Mouse (Mus musculus) T-helper 2 cell (primary cell): ENCODE measurements around the gene Cd8a.

ENCODE experiments used
- in situ Hi-C: fragments of 300-600 bp; cut with MboI, MseI; formaldehyde crosslinking; loops from one replicate; pipeline ENCODE4 v1.15.1; 2025; ENCODE audit warnings: high pct_unique_total_duplicates

Cd8a gene

DNA sequence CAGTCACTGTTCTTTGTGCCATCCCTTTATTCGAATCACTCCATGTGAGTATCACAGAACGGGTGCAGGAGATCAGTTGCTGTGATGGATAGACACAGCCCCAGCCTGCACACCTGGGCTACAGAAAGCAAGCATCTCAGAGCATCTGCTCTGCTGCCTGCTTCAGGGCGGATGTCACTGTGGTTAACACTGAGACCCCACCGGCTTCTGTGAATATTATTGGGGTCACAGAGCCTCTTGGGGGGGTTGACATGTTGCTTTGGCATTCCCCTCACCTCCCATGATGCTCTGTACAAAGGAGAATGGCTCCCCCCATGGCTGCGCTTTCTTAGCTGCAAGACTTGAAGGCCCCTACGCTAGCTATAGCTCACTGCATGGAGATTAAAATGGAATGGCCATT is 3.8 kb upstream of the Cd8a start:
- in situ Hi-C loops: no loop called here

DNA sequence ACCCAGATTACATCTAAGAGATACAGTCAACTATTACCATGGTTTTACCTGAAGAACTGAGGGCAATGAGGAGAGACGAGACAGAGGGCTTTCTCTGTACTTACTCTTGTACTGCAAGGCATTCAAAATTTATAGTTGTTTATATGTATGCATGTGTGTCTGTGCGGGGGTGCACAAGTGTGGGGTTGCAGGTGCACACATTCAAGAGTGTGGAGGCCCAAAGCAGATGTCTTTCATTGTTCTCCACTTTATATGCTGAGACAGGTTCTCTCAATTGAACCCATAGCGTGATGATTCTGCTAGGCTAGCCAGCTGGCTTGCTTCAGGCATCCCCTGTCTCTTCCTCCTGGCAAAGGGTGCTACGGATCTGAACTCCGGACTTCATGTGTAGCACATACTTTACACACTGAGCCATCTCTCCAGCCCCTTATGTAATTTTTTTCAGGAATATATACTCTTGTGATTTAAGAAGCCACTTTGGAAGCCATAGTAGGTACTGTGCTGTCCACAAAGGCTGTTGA is 2.1 kb upstream of the Cd8a start:
- in situ Hi-C loops: no loop called here

DNA sequence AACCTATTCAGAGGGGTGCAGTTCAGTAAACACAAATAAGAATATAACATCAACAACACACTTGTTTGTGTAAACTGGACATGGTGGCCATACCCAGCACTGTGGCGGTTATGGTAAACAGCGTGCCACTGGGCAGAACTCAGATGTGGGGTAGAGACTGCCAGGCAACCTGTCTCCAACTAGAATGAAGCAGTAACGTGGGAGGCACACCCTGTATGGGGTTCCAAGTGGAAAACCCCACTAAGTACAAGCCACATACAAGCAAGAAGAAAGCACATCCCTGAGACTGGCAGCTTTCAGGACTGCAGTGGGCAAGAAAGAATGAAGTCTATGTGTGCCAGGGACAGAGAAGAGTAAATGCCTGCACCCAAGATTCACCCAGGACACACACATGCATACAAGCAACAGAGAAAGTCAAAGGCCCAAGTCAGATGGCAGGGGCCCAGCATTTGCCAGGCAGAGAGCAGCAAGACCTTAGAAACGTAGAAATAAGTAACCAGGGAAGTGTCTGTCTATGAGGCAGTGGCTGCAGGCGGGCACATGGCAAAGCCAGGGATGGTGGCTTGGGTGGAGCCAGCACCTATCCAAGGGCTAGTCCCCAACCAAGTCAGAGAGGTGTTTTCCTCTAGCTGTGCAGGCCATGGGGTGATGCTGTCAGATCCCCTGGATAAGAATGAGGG is 1.0 kb upstream of the Cd8a start:
- in situ Hi-C loops: no loop called here

DNA sequence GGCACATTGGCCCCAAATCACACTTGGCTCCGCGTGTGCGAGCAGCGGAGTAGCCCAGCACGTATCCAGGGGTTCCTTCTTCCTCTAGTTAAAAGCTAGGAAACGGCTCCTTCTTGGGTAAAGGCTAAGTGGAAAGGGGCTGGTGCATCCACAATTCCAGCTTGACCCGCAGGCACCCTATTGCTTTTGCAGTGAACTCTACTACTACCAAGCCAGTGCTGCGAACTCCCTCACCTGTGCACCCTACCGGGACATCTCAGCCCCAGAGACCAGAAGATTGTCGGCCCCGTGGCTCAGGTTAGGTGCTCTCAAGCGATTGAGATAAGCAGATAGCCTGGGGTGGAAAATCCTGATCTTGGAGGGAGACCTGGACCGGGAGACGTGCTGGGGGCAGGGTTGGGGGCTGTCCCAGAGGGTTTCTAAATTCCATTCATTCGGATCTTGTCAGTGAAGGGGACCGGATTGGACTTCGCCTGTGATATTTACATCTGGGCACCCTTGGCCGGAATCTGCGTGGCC is 1.1 kb downstream of the Cd8a start:
- in situ Hi-C loops: no loop called here

DNA sequence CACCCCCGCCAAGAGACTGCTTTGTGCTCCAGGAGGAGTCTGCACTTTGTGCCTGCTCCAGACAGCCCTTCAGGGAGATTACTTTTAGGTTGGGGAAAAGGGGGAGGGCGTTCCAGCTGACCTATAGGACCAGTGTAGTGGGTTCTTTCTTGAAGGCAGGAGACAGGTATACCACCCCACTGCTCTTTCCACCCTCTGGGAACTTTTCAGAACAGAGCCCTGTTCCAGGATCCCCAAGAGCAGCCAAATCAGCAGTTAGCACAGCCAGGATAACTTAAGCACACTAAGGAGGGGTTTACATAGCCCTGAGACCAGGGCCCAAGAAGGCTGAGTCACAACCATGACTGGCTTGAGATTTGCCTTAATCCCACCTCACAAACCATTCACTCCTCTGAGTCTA is 1.7 kb downstream of the Cd8a start:
- in situ Hi-C loops: no loop called here

DNA sequence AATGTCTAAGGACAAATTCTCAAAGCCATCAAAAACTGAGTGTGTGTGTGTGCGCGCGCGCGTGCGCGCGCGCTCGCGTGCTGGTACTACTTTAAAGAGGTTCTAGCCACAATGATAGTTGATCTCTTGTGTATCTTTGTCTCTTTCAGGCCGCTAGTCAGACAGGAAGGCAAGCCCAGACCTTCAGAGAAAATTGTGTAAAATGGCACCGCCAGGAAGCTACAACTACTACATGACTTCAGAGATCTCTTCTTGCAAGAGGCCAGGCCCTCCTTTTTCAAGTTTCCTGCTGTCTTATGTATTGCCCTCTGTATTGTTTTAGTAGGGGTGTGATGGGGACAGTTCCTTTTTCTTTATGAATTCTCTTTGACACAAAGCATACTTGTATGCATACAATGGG is 3.5 kb downstream of the Cd8a start:
- in situ Hi-C loops: no loop called here

DNA sequence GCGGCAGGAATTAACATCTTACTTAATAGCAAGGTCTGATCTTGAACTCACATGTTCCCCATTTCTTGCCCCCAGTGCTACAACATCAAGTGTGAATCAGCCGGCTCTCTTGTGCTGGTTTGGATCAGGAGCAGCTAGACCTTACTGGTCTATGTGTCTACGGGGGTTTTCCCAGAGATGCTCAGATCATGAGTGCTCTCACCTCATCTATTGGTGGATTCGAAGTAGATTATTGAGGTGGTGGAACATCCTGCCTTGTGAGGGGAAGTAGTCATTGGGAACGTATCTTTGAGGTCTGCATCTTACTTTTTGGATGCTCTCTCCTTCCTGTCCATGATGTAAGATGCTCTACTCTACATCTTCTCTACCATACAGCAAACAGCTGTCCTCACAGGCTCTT is 8.4 kb downstream of the Cd8a start:
- in situ Hi-C loops: no loop called here

DNA sequence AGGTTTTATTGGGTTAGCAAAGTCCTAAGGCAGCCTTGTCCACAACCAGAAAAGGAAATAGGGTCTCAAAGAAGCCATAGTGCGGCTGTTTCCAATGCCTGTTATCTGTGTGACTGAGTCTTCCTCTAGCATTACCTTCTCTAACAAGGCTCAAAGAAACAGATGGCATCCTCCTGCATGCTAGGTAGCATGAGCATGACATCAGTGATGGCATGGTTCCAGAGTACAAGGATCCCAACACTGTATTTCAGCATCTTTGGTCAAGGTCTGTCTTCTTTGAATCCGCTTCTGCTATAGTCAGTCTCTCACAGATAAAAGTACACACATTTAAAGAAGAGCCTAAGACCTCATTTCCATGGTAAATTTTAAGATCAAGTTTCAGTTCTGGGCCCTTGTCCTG is 17.3 kb downstream of the Cd8a start:
- in situ Hi-C loops: loop anchor here (10.0 kb wide), 1 partner anchor 96 kb away; no protein-coding TSS in a partner anchor

DNA sequence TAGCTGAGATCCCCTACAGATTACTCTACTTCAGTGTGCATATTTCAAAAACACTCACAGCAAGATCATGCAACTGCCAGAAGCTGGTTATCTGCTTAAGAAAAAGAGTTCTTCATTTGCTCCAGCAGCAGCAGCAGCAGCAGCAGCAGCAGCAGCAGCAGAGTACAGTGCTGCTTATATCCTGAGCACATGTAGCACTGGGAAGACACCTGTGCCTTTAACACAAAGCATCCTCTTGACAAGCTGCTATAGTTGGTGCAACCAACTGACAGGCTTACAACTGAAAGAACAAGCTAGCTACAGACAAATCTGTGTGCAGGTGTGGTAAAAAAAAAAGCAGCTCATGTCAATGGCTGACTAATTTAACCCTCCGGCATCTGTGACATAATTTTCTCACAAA is 22.8 kb downstream of the Cd8a start:
- in situ Hi-C loops: loop anchor here (10.0 kb wide), 1 partner anchor 101 kb away; no protein-coding TSS in a partner anchor

DNA sequence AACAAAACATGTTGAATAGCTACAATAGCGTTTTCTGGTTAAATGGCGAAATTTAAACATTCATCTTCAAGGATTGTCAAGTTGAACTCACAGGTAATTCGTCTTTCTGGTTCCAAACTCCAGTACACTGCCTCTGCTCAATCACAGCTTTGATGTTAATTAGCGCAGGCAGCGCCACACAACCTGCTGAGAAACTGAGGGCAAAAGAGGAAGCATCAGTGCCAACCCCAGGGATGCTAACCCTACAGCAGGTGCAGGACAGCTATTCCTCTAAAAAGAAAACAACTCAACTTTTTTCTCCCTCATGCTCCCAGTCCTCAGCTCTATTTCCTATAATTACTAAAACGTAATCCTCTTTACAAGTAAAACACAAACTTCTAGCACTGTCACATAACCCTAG is 23.5 kb downstream of the Cd8a start:
- in situ Hi-C loops: loop anchor here (10.0 kb wide), 1 partner anchor 102 kb away; no protein-coding TSS in a partner anchor

DNA sequence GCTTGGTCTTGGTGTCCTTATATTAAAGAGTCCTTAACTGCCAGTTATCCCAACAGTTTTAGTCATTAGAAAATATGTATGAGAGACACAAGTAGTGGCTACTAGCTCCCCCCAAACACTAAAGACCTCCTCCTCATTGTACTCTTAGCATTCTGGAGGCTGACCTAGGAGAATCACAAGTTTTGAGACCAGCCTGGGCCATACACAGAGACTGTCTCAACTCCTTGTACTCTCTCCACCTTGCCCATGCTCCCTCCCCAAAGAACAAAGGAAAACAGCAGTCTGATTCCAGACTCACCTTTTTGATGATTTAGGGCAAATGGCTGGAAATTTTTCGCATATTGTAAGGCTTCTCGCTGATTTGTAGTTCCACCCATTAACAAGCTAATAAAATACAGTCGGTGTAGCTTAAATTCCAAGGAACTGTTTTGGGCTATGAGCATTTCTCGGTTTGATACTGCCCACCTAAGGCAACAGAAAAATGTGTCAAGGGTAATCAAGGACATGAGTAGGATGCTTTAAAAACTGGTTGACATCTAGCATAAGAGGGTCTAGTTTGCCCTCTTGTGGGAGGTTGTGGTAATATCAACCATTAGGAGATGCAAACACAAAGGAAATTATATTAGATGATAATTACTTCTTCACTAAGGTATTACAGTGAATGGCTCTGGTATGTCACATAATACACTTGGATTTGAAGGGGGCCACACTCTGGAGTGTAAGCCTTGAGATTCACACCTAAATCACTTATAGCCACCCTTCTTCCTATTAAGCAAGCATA is 25.8 kb downstream of the Cd8a start:
- in situ Hi-C loops: loop anchor here (10.0 kb wide), 1 partner anchor 104 kb away; no protein-coding TSS in a partner anchor

DNA sequence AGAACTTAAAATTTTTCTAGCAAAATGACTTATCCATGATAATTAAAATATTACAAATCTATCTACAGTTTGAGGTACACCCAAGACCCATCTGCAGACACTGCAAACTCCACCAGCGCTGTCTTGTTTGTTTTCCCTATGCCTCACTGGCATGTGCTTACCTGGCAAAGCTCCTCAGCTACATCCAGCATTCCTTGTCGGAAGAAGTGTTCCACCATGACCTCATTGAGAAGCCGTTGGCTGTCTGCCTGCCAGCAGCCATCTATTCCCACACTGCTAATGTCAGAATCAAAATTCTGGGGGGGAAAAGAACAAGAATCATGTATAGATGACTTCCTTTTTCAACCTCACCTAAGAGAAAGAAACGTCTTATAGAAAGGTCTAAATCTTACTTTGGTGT is 41.4 kb downstream of the Cd8a start:
- in situ Hi-C loops: no loop called here

DNA sequence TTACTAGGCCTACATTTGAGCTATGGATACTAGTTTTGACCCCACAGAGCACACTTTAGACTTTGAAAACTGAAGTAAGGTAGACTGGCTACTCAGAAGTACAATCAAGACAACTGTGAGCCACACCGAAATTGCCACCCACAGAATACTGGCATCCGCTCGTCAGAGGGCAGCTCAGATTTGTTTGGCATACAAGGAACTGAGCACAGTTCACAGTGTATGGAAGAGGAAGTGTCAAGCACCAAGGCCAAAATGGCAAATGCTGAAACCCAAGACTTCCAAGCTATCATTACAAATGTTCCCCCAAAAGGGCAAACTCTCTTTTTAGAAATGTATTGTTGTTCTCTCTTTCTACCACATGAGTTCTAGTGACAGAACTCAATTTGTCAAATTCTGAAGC is 42.2 kb downstream of the Cd8a start:
- in situ Hi-C loops: no loop called here

DNA sequence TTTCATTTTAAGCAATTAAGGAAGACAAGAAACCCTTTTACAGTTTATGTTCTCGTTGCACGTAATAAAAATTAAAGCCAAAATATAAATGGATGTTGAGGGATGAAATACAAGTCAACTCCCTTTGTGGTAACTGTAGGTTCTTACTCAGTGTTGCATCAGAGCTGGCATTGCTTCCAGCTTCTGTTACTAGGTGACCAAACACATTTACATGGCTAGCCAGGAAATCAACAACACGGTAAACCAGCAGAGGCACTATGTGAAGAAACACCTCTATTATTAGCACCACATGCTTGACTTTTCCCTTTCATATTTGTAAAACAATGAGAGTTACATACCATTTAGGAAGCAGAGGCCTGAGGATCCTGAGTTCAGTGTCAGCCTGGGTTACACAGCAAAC is 45.6 kb downstream of the Cd8a start:
- in situ Hi-C loops: no loop called here

DNA sequence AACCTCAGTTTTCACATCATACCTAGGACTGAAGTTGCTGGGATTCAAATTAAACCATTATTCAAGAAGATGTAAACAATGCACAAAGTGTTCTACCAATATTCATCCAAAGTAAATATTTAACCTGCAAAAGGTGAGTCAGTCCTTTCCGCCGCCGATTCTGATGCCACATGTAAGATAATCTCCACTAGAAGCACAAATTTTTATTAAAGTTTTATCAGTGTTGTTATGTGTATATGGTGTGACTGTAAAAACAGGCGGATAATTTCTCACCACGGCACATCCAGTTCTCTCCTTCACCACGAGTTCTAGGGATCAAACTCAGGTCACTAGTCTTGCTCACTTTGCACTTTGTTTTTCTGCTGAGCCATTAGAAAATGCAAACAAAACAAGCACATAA is 47.6 kb downstream of the Cd8a start:
- in situ Hi-C loops: no loop called here

DNA sequence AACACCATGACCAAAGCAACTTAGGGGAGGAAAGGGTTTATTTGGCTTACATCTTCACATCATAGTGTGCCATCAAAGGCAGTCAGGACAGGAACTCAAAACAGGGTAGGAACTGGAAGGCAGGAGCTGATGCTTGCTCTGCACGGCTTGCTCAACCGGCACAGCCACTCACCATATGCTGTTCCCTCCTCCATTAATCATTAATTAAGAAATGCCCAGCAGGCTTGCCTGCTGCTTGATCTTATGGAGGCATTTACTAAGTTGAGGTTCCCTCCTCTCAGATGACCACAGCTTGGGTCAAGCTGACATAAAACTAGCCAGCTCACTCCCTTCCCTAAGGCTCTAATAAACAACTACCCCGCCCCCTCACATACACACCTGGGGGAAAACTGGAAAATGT is 48.9 kb downstream of the Cd8a start:
- in situ Hi-C loops: no loop called here

DNA sequence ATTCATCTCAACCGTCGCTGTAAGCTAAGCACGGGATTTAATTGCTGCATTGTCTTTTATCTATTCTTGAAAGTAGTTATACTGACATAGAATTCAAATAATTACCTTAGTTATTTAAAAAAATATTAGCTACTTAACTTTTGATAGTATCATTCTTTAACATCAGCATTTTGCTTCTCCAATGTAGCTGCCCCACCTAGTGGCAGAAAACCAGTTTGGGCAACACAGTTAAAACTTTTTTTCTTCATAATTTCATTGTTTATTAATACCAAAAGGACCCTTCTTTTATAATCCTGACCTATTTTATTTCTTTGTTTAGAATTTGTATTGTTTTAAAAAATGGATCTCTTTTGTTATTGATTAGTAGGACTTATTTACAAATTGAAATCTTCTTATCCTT is 49.9 kb downstream of the Cd8a start:
- in situ Hi-C loops: no loop called here

DNA sequence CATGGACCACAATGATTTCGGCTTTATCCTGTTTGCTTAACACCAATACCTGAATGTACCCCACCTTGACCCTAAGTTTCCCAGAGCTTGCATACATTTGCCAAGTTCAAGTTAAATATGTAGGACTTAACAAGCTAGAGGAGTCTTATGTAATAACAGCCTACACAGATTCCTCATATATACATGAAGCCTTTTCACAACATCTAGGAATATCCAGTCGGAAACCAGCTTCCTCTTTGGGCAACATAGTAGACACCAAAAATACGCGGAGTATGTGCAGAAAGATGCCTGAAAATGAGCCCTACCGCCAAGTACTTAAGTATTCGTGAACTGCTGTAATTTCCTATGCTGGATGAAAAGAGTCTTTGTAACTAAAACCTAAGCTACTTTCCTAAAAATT is 52.5 kb downstream of the Cd8a start:
- in situ Hi-C loops: no loop called here

DNA sequence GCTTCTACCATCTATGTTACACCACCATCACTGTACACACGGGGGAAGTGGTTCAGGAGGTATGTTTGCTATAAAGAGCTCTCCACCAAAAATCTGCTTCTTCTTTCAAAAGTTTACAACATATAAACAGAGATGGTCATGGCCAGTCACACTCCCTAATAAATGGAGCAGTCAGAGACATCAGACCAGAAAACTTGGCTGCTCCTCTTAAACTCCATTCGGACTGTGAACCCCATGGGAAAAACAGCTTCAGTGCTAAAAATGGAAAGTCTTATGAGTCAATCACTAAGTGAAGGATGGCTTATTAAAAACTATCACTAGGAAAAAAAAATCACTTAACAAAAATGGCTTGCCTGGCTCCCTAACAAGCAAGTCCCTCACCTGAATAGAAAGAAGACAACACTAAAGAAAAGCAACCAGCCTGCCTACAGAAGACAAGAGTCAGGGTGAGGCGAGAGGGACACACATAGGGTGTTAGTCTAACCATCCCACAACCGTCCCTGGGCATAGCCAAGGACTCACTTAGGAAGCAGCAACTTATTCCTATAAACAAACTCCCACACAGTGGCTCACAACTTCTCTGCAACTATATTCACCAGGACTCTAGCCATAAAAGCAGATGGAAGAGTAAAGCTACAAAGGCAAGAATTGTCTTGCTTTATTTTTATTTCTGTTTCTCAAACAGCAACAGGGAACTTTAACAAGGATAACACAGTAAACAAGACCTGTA is 54.9 kb downstream of the Cd8a start:
- in situ Hi-C loops: no loop called here
